Mouse (Mus musculus): ENCODE measurements around the gene Cgref1. TPM values are rescaled to one million over a fixed set of nuclear protein-coding genes. Genes with fewer than 3 reads are reported as not detected.

Gene Cgref1
- polyA plus RNA-seq, 1 experiment from 2014 or later: 3.2 TPM

DNA sequence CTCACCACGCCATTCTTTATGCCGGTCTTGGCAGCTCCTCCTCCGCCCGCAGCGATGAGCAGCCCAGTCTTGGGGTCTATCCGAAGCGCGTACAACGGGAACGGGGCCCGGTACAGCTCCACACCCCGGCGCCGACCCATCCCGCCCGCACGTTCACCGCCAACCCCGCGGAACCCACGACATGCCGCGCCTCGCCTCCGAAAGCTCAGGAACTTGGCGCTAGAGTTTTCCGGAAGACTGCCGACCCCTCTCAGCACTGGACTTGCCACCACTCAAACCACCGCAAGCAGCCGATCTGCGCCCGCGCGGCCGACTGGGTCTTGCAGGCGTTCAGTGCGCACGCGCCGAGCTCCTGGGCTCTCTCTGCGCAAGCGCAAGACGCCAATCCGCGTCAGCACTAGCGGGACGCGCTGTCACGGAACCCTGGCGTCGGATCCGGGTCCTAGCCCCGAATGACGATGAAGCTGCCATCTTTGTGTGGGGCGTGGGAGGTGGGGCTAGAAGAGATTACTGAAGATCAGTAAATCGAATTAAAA, 14.6 kb upstream of the Cgref1 start, which contains the start of gene Preb:
TSS of gene Preb (minus strand) at position 396 of the 536 bp plus-strand sequence.
- DNase-seq (ENCODE audit: low spot score): peak; percentile 99
- H3K9me3 ChIP-seq: no peaks in the 10 kb centered on the region
- H3K27ac ChIP-seq (replicated peaks): peak within 1 kb of the TSS; percentile 89
- peaks cover 23% of the 10 kb centered on the region for H3K4me1 ChIP-seq
- WGBS: under 1% methylated on average over 56 of the region's 56 CpGs
- no peaks in the 10 kb centered on the region for H3K27me3 ChIP-seq (replicated peaks; ENCODE audit: low read depth, poor library complexity, severe bottlenecking)
- peaks cover 32% of the 10 kb centered on the region for H3K36me3 ChIP-seq (replicated peaks)
- H3K4me3 ChIP-seq: peak within 1 kb of the TSS; percentile 73

DNA sequence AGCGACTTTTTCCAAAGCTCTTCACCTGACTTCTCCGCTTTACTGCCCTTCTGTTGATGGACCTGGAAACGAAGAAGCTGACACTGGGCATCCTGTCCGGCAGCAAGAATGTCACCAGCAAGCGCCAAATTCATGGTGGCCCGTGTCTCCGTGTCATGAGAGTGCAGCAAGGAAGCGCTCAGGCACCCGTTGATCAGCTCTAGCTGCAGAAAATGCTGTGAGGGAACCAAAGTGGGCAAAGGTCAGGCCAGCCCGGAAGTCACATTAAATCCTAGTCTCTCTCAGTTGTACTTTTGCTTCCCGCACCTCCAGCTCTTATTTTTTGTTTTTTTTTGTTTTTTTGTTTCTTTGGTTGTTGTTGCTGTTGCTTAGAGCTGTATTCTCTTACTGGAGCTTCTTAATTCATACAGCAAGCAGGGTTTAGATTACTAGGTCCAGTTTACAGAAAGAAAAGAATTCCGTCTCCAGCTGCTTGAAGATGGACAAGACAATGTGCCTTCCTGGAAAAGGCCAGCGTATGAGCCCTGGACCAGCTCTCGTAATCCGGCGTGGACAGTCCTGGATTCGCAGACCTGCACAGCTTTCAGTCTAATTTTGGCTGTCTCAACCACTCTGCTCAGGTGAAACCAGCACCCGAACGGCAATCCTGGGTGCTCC, 13.9 kb upstream of the Cgref1 start:
- peaks cover 23% of the 10 kb centered on the region for H3K4me1 ChIP-seq
- H3K9me3 ChIP-seq: no peaks in the 10 kb centered on the region
- H3K27me3 ChIP-seq (replicated peaks; ENCODE audit: low read depth, poor library complexity, severe bottlenecking): no peaks in the 10 kb centered on the region
- peaks cover 39% of the 10 kb centered on the region for H3K36me3 ChIP-seq (replicated peaks)
- WGBS: 37% methylated on average over 19 of the region's 19 CpGs
- H3K27ac ChIP-seq (replicated peaks): peak overlapping the region; percentile 89
- no peak for DNase-seq (ENCODE audit: low spot score)
- H3K4me3 ChIP-seq: peak overlapping the region; percentile 73

DNA sequence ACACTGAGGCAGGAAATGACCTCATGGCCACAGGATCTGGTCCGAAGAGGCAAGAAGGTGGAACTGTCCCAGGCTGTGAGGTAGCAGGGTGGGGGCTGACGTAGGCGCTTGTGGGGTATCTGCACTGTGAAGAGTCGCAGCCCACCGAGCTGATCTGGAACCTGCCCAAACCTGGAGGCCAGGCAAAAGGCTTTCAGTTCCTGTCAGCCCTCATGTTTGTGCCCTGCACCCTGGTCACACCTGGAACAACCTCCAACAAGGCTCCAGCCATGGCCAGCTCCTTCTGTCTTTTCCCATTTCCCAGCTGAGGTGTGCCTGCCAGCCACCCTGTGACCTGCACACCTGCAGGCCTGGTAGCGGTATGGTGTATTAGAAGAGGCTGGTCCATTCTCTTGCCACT, 12.5 kb upstream of the Cgref1 start:
- Histone ChIP-seq H3K4me1 (peaks cover 23% of the 10 kb centered on the region), H3K36me3 (replicated peaks) (peaks cover 54% of the 10 kb centered on the region), H3K9me3 (no peaks in the 10 kb centered on the region), H3K27ac (replicated peaks) (no peak overlapping the region), H3K4me3 (peak overlapping the region; percentile 73; the same call in 1 of the 2 replicates), H3K27me3 (replicated peaks; ENCODE audit: low read depth, poor library complexity, severe bottlenecking) (no peaks in the 10 kb centered on the region)
- no peak for DNase-seq (ENCODE audit: low spot score)
- WGBS: 95% methylated on average over 6 of the region's 6 CpGs

DNA sequence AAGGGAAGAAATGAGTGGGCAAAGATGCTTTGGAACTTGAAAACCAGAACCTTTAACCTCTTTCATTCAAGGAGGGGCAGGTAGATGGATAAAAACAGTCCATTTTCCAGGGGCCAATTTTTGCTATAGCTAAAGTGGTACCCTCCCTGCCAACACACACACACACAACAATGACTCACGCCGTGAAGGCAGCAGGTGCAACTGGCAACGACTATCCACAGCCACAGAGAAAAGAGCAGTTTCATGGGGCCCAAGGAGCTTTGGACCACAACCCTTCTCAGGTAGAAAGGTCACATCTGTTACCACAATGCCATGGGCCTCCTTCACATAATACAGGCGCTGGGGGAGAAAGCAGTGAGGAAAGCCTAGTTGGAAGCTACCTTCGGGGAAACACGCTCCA, 10.4 kb upstream of the Cgref1 start:
- H3K36me3 ChIP-seq (replicated peaks): peaks cover 70% of the 10 kb centered on the region
- WGBS: 94% methylated on average over 6 of the region's 6 CpGs

DNA sequence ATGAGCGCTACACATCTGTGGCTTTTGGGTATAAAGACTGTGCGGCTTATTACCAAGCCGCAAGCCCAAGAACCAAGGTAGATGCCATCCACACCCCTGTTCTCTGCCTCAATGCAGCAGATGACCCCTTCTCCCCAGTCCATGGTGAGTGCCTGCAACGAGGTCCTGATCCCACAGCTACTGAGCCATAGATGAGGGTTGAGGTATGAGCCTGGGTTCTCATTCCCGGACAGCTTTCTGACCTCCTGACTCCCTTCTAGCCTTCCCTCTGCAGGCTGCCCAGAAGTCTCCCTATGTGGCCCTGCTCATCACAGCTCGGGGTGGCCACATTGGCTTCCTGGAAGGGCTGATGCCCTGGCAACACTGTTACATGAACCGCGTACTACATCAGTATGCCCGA, 9.2 kb upstream of the Cgref1 start:
- H3K36me3 ChIP-seq (replicated peaks): peaks cover 70% of the 10 kb centered on the region
- WGBS: 96% methylated on average over 9 of the region's 9 CpGs

More for the DNA sequence above, 10.4 kb upstream of the Cgref1 start:
- Histone ChIP-seq H3K4me1 (peaks cover 25% of the 10 kb centered on the region), H3K9me3 (no peaks in the 10 kb centered on the region), H3K27me3 (replicated peaks; ENCODE audit: low read depth, poor library complexity, severe bottlenecking) (no peaks in the 10 kb centered on the region), H3K4me3 (no peak overlapping the region), H3K27ac (replicated peaks) (no peak overlapping the region)
- DNase-seq (ENCODE audit: low spot score): no peak

DNA sequence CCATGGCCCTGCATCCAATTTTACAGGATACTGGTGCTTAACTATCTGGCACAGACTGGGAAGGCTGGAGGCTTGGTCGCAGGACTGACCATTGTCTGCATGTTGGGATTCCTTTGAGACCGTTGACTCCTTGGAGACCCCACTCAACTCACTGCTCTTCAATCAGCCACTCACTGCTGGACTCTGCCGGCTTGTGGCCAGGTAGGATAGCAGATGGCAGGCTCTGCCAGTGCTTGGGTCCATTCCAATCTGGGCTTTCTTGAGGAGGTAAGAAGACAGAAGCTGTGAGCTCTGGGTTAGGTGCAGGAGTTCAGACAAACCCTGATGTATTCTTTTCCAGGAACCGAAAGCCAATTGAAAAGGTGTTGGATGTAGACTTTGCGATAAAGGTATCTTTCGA, 8.7 kb upstream of the Cgref1 start:
- Histone ChIP-seq H3K36me3 (replicated peaks) (peaks cover 69% of the 10 kb centered on the region), H3K9me3 (no peaks in the 10 kb centered on the region), H3K27ac (replicated peaks) (no peak overlapping the region), H3K4me3 (no peak overlapping the region), H3K27me3 (replicated peaks; ENCODE audit: low read depth, poor library complexity, severe bottlenecking) (0 out of 2 replicates have a peak, but pooled peaks cover under 1% of the 10 kb centered on the region), H3K4me1 (peaks cover 37% of the 10 kb centered on the region)
- DNase-seq (ENCODE audit: low spot score): no peak
- 94% methylated on average over 6 of the region's 6 CpGs for WGBS

More for the DNA sequence above, 9.2 kb upstream of the Cgref1 start:
- no peak for DNase-seq (ENCODE audit: low spot score)
- Histone ChIP-seq H3K27me3 (replicated peaks; ENCODE audit: low read depth, poor library complexity, severe bottlenecking) (no peaks in the 10 kb centered on the region), H3K4me1 (peaks cover 37% of the 10 kb centered on the region), H3K4me3 (no peak overlapping the region), H3K27ac (replicated peaks) (no peak overlapping the region), H3K9me3 (no peaks in the 10 kb centered on the region)

DNA sequence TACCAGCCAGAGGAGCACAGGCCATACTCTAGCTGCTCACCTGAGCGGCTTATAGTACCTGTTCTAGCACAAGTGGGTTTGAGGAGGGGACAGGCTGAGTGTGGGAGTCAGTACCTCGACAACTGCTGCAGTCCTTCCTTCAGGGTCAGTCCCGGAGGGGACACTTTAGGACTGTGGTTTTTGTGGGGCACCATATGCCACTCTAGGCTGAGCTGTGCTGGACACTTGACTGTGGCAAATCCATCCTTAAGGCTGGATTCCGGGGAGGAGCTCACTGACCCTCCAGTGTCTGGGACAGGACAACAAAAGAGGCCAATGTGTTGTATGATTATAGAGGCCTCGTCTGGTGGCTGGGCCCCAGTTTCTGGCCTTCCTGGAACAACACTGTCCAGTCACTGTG, 7.2 kb upstream of the Cgref1 start:
- peaks cover 3% of the 10 kb centered on the region; the same call in 1 of the 2 replicates for H3K27me3 ChIP-seq (replicated peaks; ENCODE audit: low read depth, poor library complexity, severe bottlenecking)
- H3K4me3 ChIP-seq: no peak overlapping the region
- WGBS: 83% methylated on average over 5 of the region's 5 CpGs
- no peak overlapping the region for H3K27ac ChIP-seq (replicated peaks)
- no peak for DNase-seq (ENCODE audit: low spot score)
- H3K36me3 ChIP-seq (replicated peaks): peaks cover 54% of the 10 kb centered on the region
- no peaks in the 10 kb centered on the region for H3K9me3 ChIP-seq
- peaks cover 28% of the 10 kb centered on the region for H3K4me1 ChIP-seq

DNA sequence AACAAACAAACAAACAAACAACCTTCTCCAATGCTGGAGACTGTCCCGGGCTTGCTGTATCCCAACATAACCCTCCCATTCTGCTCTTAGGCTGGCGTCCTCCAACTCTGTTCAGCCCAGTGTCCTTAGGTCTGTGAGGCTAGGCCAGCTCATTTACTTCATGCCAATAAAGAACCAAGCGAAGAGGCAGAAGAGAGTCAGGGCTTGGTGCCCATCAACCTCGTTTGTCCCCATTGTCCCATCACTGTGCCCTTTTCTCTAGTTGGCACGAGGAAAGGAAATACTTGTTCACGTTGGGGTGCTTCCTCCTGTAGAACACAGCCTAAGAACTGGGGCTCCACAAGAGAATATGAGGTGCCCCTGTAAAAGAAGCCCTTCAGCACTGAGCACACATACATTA, 6.3 kb upstream of the Cgref1 start:
- Histone ChIP-seq H3K4me3 (no peak overlapping the region), H3K27ac (replicated peaks) (no peak overlapping the region), H3K27me3 (replicated peaks; ENCODE audit: low read depth, poor library complexity, severe bottlenecking) (peaks cover 10% of the 10 kb centered on the region), H3K4me1 (peaks cover 25% of the 10 kb centered on the region), H3K36me3 (replicated peaks) (peaks cover 49% of the 10 kb centered on the region), H3K9me3 (no peaks in the 10 kb centered on the region)
- WGBS: 85% methylated on average over 6 of the region's 6 CpGs
- no peak for DNase-seq (ENCODE audit: low spot score)

DNA sequence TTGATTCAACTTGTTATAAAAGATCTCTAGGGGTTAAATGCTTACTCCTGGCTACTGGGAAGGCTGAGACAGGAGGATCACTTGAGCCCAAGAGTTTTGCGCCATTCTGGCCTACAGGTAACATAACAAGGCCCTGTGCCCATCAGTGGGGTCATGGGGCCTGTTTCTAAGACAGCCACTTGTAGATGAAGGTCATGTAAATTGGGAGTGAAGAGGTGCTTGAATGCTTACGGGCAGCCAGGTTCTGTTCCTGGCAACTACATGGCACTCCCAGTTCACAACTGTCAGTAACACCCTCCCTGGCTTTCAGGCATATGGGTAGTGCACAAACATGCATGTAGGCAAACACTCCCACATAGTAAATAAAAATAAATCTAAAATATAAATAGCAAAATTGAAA, 5.5 kb upstream of the Cgref1 start:
- Histone ChIP-seq H3K36me3 (replicated peaks) (peaks cover 47% of the 10 kb centered on the region), H3K27me3 (replicated peaks; ENCODE audit: low read depth, poor library complexity, severe bottlenecking) (peaks cover 18% of the 10 kb centered on the region), H3K4me3 (no peak overlapping the region; the same call in 1 of the 2 replicates), H3K27ac (replicated peaks) (no peak overlapping the region), H3K9me3 (no peaks in the 10 kb centered on the region), H3K4me1 (peaks cover 25% of the 10 kb centered on the region)
- DNase-seq (ENCODE audit: low spot score): no peak
- 93% methylated on average over 2 of the region's 2 CpGs for WGBS

DNA sequence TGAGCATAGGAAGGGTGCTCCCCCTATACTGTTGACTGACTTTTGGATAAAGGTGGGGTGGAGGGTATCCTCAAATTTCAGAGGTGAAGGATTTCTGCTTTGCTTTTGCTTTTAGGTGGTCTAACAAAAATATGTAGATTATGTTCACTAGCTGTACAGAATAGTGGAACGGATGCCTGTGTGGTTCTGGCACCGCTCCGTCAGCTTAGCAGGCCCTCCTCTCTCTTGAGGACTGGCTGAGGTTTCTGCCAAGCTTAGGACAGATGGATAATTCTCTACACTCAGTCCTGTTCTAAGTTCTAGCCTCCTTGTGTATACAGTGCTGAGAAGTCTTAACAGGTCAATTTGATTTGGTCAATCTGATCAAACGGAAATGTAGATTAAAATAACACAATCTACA, 5.1 kb upstream of the Cgref1 start:
- H3K27ac ChIP-seq (replicated peaks): peak overlapping the region; percentile 80

DNA sequence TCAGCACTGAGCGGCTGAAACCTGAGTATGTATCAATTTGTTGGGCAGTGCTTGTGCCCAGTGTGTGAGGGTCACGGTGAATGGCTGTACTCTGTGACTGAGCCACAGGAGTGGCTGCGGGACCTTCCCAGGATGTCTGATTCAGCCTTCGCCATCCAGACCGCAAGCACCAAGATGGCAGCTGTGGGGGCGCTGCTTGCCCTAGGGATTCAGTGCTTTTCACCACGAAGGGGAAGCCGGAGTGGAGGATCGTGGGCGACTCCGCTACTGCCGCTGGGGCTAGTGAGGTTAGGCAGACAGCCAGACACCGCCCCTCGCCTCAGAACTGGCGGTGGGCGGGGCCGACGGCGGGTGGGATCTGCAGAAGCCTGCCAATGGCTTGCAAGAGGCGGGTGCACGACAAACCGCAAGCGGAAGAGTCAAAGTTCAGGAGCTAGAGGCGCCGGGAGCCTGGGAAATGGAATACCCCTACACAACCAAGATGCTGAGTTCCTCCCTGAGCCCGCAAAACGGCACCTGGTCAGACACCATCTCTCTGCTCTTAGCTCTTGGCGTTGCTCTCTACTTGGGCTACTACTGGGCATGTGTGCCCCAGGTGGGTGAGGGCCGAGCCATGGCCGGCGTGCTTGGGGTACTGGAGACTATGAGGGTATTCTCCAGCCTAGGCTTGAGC, 4.4 kb upstream of the Cgref1 start:
- Histone ChIP-seq H3K4me3 (peak overlapping the region; percentile 68), H3K27me3 (replicated peaks; ENCODE audit: low read depth, poor library complexity, severe bottlenecking) (peaks cover 29% of the 10 kb centered on the region), H3K27ac (replicated peaks) (peak overlapping the region; percentile 80), H3K4me1 (peaks cover 33% of the 10 kb centered on the region), H3K36me3 (replicated peaks) (peaks cover 35% of the 10 kb centered on the region), H3K9me3 (no peaks in the 10 kb centered on the region)
- WGBS: under 1% methylated on average over 31 of the region's 31 CpGs
- peak; percentile 96 for DNase-seq (ENCODE audit: low spot score)

More for the DNA sequence above, 5.1 kb upstream of the Cgref1 start:
- Histone ChIP-seq H3K4me1 (peaks cover 26% of the 10 kb centered on the region), H3K4me3 (peak overlapping the region; percentile 68), H3K27me3 (replicated peaks; ENCODE audit: low read depth, poor library complexity, severe bottlenecking) (peaks cover 22% of the 10 kb centered on the region), H3K9me3 (no peaks in the 10 kb centered on the region), H3K36me3 (replicated peaks) (peaks cover 42% of the 10 kb centered on the region)
- no peak for DNase-seq (ENCODE audit: low spot score)
- WGBS: 74% methylated on average over 4 of the region's 4 CpGs

DNA sequence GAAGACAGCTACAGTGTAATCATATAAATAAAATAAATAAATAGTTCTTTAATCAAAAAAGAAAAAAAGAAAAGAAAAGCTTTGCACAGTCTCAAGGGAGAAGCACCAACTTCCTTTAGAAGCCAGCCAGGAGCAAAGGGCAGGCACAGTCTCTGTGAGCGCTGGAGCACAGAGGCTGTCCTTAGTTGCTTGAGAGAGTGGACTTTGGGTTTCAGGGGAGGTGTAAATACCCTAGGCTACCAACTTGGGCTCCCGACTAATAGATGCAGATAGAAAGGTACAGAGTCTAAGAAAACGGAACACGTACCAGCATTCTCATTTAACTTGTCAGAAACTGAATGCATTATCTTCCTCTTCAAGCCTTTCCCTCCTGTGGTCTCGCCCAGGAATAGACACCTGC, 3.2 kb upstream of the Cgref1 start:
- WGBS: 70% methylated on average over 5 of the region's 5 CpGs
- Histone ChIP-seq H3K4me3 (no peak overlapping the region), H3K27me3 (replicated peaks; ENCODE audit: low read depth, poor library complexity, severe bottlenecking) (peaks cover 37% of the 10 kb centered on the region), H3K9me3 (no peaks in the 10 kb centered on the region), H3K36me3 (replicated peaks) (peaks cover 24% of the 10 kb centered on the region), H3K4me1 (peaks cover 34% of the 10 kb centered on the region), H3K27ac (replicated peaks) (no peak overlapping the region)
- DNase-seq (ENCODE audit: low spot score): no peak

DNA sequence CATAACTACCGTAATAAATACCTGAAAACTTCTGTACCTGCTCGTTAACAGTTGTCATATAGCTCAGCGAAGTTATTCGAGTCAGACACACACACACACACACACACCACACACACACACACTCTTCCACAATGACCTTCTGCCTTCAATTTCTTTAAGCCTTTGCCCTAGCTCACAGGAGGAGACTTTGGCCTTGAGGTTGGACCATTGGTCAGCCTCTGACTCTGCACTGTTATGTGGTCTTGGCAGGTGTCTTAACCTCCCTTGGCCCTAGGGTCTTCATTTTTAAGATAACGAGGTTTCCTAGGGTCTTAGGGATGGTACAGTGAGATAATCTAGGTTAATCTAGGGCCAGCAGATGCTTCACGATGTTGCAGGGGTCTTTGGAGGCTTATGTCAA, 1.0 kb downstream of the Cgref1 start:
- no peaks in the 10 kb centered on the region for H3K9me3 ChIP-seq
- peaks cover 21% of the 10 kb centered on the region for H3K4me1 ChIP-seq
- peaks cover 37% of the 10 kb centered on the region for H3K27me3 ChIP-seq (replicated peaks; ENCODE audit: low read depth, poor library complexity, severe bottlenecking)
- no peaks in the 10 kb centered on the region for H3K36me3 ChIP-seq (replicated peaks)
- H3K27ac ChIP-seq (replicated peaks): no peak overlapping the region
- no peak overlapping the region for H3K4me3 ChIP-seq
- 87% methylated on average over 6 of the region's 6 CpGs for WGBS
- DNase-seq (ENCODE audit: low spot score): no peak
